Mouse (Mus musculus): ENCODE measurements around the gene Akap6.

DNA sequence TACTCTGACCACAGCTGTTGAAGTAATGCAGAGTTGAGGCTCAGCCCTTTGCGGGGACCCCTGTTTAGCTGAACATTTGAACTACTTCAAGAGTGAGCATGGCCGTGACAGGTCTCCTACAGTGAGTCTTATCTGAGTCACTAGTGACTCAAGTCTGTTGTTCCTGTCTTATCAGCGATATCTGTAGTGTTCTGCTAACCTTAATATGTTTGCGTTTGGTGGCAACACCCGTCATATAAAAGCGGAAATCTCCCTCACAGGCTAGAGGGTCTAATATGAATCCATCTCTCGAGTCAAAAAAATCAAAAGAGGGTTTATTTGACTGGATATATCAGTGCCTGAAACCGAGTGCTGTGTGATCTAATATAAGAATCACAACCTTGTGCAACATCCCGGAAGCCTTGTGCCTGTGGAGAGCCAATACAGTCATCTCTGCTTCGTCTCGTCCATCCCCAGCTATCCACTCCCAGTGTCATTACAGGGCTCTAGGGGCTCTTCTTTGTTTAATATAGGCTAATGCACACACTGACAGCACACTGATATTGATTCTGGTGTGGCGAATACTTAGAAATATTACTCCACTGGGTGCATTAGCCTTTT is 3.3 kb downstream of the Akap6 start:
- no peak for TF ChIP-seq RAD21 (IDR thresholded peaks at IDR 0.05; ENCODE audit: low read depth, low read length)
- TF ChIP-seq CTCF (IDR thresholded peaks at IDR 0.05 in 2 of 3, conservative IDR thresholded peaks at IDR 0.05 in 1 of 3; ENCODE audit: control insufficient read depth in 1 of 3, insufficient read depth in 1 of 3, low read depth in 2 of 3, low read length in 3 of 3, poor library complexity in 1 of 3, severe bottlenecking in 1 of 3) = no peak
- TF ChIP-seq TCF12 (IDR thresholded peaks at IDR 0.05; ENCODE audit: low read depth, low read length) = no peak
- TF ChIP-seq TAL1 (IDR thresholded peaks at IDR 0.05; ENCODE audit: low read length) = no peak
- TF ChIP-seq SMC3 (IDR thresholded peaks at IDR 0.05; ENCODE audit: low read depth, low read length) = no peak
- no peak for TF ChIP-seq ZKSCAN1 (IDR thresholded peaks at IDR 0.05; ENCODE audit: low read depth, low read length)
- no peak for TF ChIP-seq POLR2A (IDR thresholded peaks at IDR 0.05; ENCODE audit: control insufficient read depth in 1 of 2, insufficient read depth in 1 of 2, low read depth in 1 of 2, low read length in 2 of 2, poor library complexity in 1 of 2)
- TF ChIP-seq EP300 (IDR thresholded peaks at IDR 0.05; ENCODE audit: low read depth in 1 of 2, low read length in 2 of 2) = peak; percentile 38 to 41; a peak in 3 of 4 replicates
- TF ChIP-seq GATA1 (IDR thresholded peaks at IDR 0.05; ENCODE audit: low read depth, low read length) = peak; percentile 70
- no peak for TF ChIP-seq TBP (IDR thresholded peaks at IDR 0.05; ENCODE audit: low read depth, low read length)
- TF ChIP-seq CHD1 (IDR thresholded peaks at IDR 0.05; ENCODE audit: low read depth, low read length) = no peak
- no peak for TF ChIP-seq USF1 (IDR thresholded peaks at IDR 0.05; ENCODE audit: low read depth, low read length)
